Mouse (Mus musculus) colon, adult 2 months (tissue): ENCODE results near the gene Olfml2a. TPM values are rescaled to one million over a fixed set of nuclear protein-coding genes. Genes with fewer than 3 reads are reported as not detected.

Source experiments
- polyA plus RNA-seq: library from polyadenylated mRNA; depleted of rRNA; stranded (reverse); fragments of >200 nt; gene quantifications from 2 replicates; pipeline ENCODE4 v1.2.3, GENCODE M21; 2012; rRNA removed

The Olfml2a gene
- polyA plus RNA-seq = 1.9 and 2.0 TPM in 2 replicates

DNA sequence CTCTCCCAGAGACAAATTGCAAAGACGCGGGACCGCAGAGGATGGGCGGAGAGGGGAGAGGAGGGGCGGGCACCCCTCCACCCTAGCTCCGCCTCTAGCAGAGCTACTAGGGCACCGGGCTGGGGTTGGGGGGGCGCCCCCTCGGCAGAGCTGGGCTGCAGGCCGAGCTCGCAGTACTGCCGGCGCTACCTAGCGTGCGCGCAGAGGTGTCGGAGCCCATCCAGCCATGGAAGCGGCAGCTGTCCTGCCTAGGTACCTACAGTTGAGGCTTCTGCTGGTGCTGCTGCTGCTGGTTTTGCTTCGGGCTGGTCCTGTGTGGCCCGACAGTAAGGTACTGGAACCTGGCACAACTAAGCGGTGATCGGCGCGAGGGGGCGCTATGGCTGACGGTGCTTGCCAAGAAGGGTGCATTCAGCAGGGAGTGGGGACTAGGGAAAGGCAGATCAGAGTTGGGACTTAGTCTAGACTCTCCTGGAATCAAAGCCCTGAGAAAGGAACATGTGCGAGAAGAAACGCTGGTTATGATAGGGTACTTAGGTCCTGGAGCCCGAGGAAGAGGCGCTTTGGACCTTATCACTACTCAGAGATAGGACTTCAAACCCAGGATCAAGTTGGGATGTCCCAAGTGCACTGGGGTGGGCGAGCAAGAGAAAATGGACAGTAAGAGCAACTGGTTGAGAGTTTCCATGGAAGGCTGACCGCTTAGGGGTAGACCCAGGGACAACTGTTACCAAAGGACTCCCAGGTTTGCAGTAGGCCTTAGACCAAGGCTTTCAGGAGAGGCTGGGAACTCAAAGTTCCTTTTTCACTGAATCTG lies at the start of gene Olfml2a:
Gene Olfml2a (plus strand): TSS at position 128 of the 817 bp plus-strand sequence.

DNA sequence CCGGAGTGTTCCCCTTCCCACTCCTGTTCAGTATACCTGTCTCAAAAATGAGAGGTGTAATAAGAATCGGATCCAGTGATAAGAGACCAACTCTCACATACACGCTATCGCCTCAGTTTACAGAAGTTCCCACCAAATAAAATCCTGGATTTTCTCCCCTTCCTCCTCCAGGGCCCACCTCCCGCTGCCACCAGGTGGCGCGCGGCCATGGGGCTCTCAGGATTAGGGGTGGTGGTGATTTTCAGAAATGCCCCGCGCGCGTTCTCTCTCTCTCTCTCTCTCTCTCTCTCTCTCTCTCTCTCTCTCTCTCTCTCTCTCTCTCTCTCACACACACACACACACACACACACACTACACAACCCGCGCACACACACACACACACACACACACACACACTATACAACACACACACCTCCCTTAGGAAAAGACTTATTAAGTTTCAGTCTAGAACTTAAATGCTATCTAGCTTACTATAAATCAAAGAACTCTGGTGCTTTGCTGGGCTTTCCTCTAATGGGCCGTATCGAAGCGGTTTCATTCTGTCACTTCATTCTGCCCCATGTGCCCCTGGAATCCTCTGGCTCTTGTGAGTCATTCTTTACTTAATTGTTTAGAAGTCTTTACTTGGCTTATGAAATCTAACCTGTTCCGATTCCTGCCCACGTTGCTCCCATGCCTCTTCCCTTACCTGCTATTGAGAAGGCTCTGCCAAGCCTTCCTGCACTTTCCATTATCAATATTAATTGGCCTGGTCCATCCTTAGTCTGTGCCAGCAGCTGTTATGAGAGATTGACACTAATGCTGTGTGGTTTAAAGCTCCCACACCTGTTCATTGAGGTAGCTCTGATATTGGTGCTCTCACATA lies 4.4 kb upstream of the Olfml2a start, which contains the start of gene Nr6a1:
Gene Nr6a1 (minus strand): TSS at position 574 of the 865 bp plus-strand sequence.

DNA sequence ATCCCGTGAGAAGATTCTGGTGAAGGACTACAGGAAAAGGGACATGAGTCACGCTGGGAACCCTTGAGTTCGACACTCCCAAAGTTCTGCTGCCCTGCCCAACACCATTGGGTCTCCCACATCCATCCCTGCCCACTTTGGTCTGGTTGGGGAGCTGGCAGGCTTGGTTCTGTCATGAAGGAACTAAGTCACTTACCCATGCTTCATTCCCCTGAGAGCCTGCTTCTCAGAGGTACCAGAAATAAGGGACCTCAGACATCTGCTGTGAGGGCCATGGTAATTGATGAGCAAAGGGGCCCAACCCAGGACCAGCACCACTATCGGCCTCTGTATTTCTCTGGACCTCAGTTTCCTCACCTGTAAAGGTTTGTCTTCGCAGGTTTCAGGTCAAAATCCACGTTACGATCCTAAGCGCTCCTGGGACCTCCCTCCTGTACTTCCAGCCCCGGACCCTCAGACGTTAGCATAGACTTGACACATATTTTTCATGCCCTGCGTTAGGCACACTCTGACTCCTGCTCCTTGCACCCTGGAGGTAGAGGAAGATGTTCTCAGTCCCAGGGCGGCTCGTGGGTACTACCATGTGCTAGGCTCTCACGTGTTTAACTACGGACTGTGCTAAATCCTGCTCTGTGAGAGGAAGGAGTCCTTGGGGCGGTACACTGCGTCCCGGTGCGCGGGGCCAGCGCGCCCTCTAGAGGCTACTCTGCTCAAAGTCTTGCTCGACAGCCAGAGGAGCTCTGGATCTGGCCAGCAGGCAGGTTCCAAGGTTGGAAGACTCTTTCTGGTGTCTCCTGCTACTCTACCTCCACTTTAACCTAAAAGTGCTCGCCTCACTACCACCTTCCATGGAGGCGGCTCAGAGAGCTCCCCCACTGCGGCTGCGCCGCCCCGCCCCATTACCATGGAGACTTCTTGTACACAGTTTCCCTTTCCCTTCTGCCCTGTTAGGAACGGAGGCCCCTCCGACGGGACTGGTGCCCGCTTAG lies 65.9 kb downstream of the Olfml2a start, which contains the start of gene Wdr38:
Gene Wdr38 (plus strand): TSS at position 91 of the 989 bp plus-strand sequence.

DNA sequence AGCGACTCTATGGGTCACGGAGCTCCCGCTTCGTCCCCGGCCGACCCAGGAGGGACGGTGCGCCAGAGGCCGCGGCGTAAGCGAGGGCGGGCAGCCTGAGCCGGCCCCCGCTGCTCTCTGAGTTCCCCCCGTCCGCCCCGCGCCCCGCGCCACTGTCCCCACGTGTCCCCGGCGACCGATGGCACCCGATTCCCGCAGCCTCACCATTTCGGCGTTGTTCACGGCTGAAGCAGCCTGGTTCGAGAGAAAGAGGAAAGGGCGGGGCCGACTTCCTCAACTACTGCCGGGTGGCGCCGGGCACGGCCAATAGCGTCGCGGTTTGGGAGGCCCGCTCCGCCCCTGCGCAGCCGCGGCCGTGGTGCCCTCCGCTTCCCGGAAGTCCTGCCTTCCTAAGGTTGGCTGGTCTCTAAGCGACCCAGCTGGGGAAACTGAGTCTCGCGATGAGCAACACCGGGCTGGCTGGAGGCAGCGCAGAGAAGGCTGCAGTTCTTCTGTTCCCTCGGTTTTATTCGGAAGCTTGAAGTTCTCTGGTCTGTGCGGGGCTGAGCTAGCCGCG lies 73.2 kb downstream of the Olfml2a start, which contains the start of gene Arpc5l:
Gene Arpc5l (plus strand): TSS at position 469 of the 556 bp plus-strand sequence.

DNA sequence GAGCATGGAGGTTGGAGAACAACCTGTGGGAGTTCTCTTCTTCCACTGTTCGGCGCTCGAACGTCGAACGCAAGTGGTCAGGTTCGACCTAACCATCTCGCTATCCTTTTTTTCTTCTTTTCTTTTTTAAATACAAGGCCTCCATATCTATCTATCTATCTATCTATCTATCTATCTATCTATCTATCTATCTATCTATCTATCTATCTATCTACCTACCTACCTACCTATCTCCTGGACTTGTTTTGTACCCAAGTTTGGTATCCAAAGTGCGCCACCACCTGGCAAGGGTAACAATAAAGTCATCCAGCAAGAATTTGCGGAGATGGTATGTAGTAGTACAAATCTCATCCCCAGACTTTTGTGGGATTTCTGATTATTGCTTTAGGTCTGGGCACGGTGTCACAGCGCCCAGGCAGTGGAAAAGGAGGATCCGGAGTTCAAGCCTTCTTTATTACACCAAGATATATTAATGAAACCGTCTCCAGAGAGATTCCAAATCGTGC lies 73.8 kb downstream of the Olfml2a start, which contains the start of gene Rpl35:
Gene Rpl35 (minus strand): TSS at position 51 of the 506 bp plus-strand sequence.

Other genes starting within 250 kb of the Olfml2a start
- not detected in 2 replicates for gene Nr5a1, start 217.4 kb upstream of the Olfml2a start, polyA plus RNA-seq
- 2.8 and 5.4 TPM in 2 replicates for gene Nr6a1, start 4.3 kb upstream of the Olfml2a start, polyA plus RNA-seq
- gene Wdr38, start 65.5 kb downstream of the Olfml2a start, polyA plus RNA-seq = 0.24 and 0.57 TPM in 2 replicates
- gene Arpc5l, start 73.4 kb downstream of the Olfml2a start, polyA plus RNA-seq = 37.8 and 42.9 TPM in 2 replicates
- gene Rpl35, start 73.6 kb downstream of the Olfml2a start, polyA plus RNA-seq = 118 and 188 TPM in 2 replicates
- 8.1 and 9.6 TPM in 2 replicates for gene Golga1, start 133.6 kb downstream of the Olfml2a start, polyA plus RNA-seq